Mouse (Mus musculus) adrenal gland, postnatal 10 days (tissue): ENCODE results near the gene Fam178b. TPM values are rescaled to one million over a fixed set of nuclear protein-coding genes. Genes with fewer than 3 reads are reported as not detected.
A peak's percentile ranks its signal among the peaks of the same experiment; 100 is the strongest.

Experiments
- DNase-seq: peaks from one replicate; pipeline ENCODE4 v3.0.0; 2021; ENCODE audit warnings: mixed read lengths
- total RNA-seq, 2 experiments: library from RNA; stranded (reverse); gene quantifications; 2 replicates each; pipeline ENCODE4 v1.2.3; 2021

Fam178b gene
- total RNA-seq, 2 experiments from 2014 or later: 0.72 to 0.82 TPM

- no peak for DNase-seq
These were observed 116.6 kb downstream of the Fam178b start for GRCm38 (mm10) chr1:36566425-36566824.

GRCm38 (mm10) chr1:36564101-36564500 is 118.9 kb downstream of the Fam178b start:
- peak; percentile 22 for DNase-seq

- no peak for DNase-seq
These were observed 119.4 kb downstream of the Fam178b start for GRCm38 (mm10) chr1:36563632-36564031.

- peak; percentile 7 for DNase-seq
These were observed 119.8 kb downstream of the Fam178b start for GRCm38 (mm10) chr1:36563197-36563596.

GRCm38 (mm10) chr1:36562388-36562787 is 120.6 kb downstream of the Fam178b start:
- no peak for DNase-seq

- peak; percentile 62 for DNase-seq
These were observed 122.1 kb downstream of the Fam178b start for GRCm38 (mm10) chr1:36560903-36561302.

GRCm38 (mm10) chr1:36559888-36560287 is 123.1 kb downstream of the Fam178b start:
- DNase-seq: no peak

- no peak for DNase-seq
These were observed 123.7 kb downstream of the Fam178b start for GRCm38 (mm10) chr1:36559256-36559655.

- peak; percentile 87 for DNase-seq
These were observed 124.7 kb downstream of the Fam178b start, which contains the start of gene Sema4c for GRCm38 (mm10) chr1:36558031-36558993. Gene Sema4c, minus strand, starts transcription at chr1:36558349.

- peak; percentile 88 for DNase-seq
These were observed 125.4 kb downstream of the Fam178b start for GRCm38 (mm10) chr1:36557457-36558011.

- peak; percentile 95 for DNase-seq
These were observed 126.2 kb downstream of the Fam178b start for GRCm38 (mm10) chr1:36556553-36557456.

- DNase-seq: no peak
These were observed 127.1 kb downstream of the Fam178b start for GRCm38 (mm10) chr1:36555798-36556395.

GRCm38 (mm10) chr1:36554633-36555399 is 128.2 kb downstream of the Fam178b start:
- DNase-seq: no peak

- DNase-seq: no peak
These were observed 130.5 kb downstream of the Fam178b start for GRCm38 (mm10) chr1:36552506-36552905.

GRCm38 (mm10) chr1:36551904-36552303 is 131.1 kb downstream of the Fam178b start:
- DNase-seq: no peak

- DNase-seq: no peak
These were observed 132.7 kb downstream of the Fam178b start for GRCm38 (mm10) chr1:36550075-36550863.

- no peak for DNase-seq
These were observed 133.5 kb downstream of the Fam178b start for GRCm38 (mm10) chr1:36549491-36549890.

GRCm38 (mm10) chr1:36548771-36549170 is 134.2 kb downstream of the Fam178b start:
- peak; percentile 7 for DNase-seq

- peak; percentile 64 for DNase-seq
These were observed 134.9 kb downstream of the Fam178b start for GRCm38 (mm10) chr1:36547981-36548598.
